Mouse (Mus musculus) liver, postnatal 0 days (tissue): ENCODE measurements around the gene Pcf11.

Experiments used
- CTCF ChIP-seq: sonication (generic); IDR thresholded peaks from 2 replicates; pipeline ENCODE4 v1.5.1; 2016; ENCODE audit warnings: antibody characterized with exemption, low read depth
- EP300 ChIP-seq: IDR thresholded peaks from 2 replicates; pipeline ENCODE4 v1.6.1; 2016; ENCODE audit warnings: antibody characterized with exemption, low read depth, mild to moderate bottlenecking

DNA sequence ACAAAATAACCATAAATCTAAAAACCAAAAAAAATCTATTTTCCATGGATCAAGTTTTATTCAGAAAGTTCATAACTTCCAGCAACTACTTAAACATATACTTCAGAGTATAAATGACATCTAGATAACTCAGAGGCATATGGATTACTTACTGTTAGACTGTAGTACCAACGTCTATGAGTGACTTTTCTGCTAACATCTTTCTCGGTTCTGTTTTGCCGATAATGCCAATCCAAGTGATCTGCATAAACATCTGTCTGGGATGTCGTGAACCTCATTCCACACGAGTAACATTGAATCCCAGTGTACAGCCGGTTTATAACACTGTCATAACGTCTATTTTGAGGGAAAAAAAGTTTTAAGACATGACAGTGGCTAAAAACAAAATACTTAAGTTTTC is 21.9 kb downstream of the Pcf11 start:
- TF ChIP-seq CTCF = no peak
- TF ChIP-seq EP300 = no peak
